8 mouse cellular contexts compared by ENCODE assay signal in the genomic region with DNA sequence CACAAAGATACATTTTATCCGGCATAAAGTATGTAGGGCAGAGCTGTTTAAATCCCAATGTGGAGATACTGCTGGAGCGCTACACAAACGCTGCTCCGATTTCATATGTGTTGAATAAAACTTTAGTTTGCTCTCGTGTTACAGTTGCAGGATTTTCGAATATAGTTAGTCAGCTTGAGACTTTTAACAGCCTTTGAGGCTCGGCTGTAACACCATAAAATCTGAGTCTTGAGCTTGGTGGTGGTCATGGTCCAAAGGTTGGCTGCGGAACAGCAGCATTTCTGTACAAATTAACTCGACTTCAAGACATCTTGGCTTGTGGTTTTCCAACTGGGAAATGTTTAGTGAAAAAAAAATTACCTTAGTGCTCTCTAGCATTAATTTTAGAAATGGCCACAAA. TPM values are rescaled to one million over a fixed set of nuclear protein-coding genes. Genes with fewer than 3 reads are reported as not detected.
DNase-seq lines count a peak whose midpoint lies in the region; ATAC-seq lines count a peak whose summit lies in the region.

No protein-coding gene starts in this region.

- 0 out of 2 replicates have a peak overlapping the region, but pooled peaks have one; percentile 79 for H3K9ac ChIP-seq in embryonic facial prominence, embryonic 14.5 days (ENCODE audit: low read depth, low read length)
- H3K9ac ChIP-seq in midbrain, embryonic 12.5 days (replicated peaks) = no peak overlapping the region

- peaks cover 16% of the 10 kb centered on the region for H3K4me1 ChIP-seq in erythroblast, embryonic 14.5 days (ENCODE audit: control insufficient read depth)
- no peaks in the 10 kb centered on the region for H3K4me1 ChIP-seq in embryonic facial prominence, embryonic 14.5 days (ENCODE audit: control insufficient read depth, insufficient read depth, low read length)
- H3K4me1 ChIP-seq in midbrain, embryonic 12.5 days = peaks cover 8% of the 10 kb centered on the region; the same call in 1 of the 2 replicates

- peak overlapping the region; percentile 83 for H3K4me3 ChIP-seq in erythroblast, embryonic 14.5 days (replicated peaks)
- peak overlapping the region; percentile 69 for H3K4me3 ChIP-seq in embryonic facial prominence, embryonic 14.5 days (ENCODE audit: low read depth, low read length)
- H3K4me3 ChIP-seq in midbrain, embryonic 12.5 days = 0 out of 2 replicates have a peak overlapping the region, but pooled peaks have one; percentile 9

- H3K36me3 ChIP-seq in erythroblast, embryonic 14.5 days (ENCODE audit: control insufficient read depth) = no peaks in the 10 kb centered on the region
- H3K36me3 ChIP-seq in embryonic facial prominence, embryonic 14.5 days (ENCODE audit: control insufficient read depth, insufficient read depth, low read length) = no peaks in the 10 kb centered on the region
- no peaks in the 10 kb centered on the region for H3K36me3 ChIP-seq in midbrain, embryonic 12.5 days

- no peak for ATAC-seq in erythroblast, adult 5-6 weeks (replicated peaks; ENCODE audit: low FRiP score, poor library complexity, severe bottlenecking)
- ATAC-seq in embryonic facial prominence, embryonic 14.5 days (ENCODE audit: low read depth) = no peak
- ATAC-seq in midbrain, embryonic 12.5 days (ENCODE audit: low FRiP score, low read depth) = no peak

- peak overlapping the region; percentile 76 for H3K4me2 ChIP-seq in embryonic facial prominence, embryonic 14.5 days (ENCODE audit: low read depth, low read length)
- peak overlapping the region; percentile 61 for H3K4me2 ChIP-seq in midbrain, embryonic 12.5 days (replicated peaks)

- peaks cover 24% of the 10 kb centered on the region for H3K27me3 ChIP-seq in erythroblast, embryonic 14.5 days (ENCODE audit: control insufficient read depth)
- no peaks in the 10 kb centered on the region for H3K27me3 ChIP-seq in embryonic facial prominence, embryonic 14.5 days (replicated peaks; ENCODE audit: control insufficient read depth, insufficient read depth, low read length)
- H3K27me3 ChIP-seq in midbrain, embryonic 12.5 days = 0 out of 2 replicates have a peak, but pooled peaks cover 3% of the 10 kb centered on the region

- peak; percentile 53 for DNase-seq in embryonic facial prominence, embryonic 14.5 days (ENCODE audit: low spot score)
- DNase-seq in kidney, adult 11 months = peak; percentile 80
- DNase-seq in left cerebral cortex, adult 8-10 months (ENCODE audit: low spot score in 2 of 2) = no peak
- no peak for DNase-seq in gastrocnemius, postnatal 10 days
- no peak for DNase-seq in cerebellum, postnatal 4 days (ENCODE audit: low spot score in 2 of 2)

- 15% methylated on average over 9 of the region's 9 CpGs for WGBS in embryonic facial prominence, embryonic 14.5 days
- 55% methylated on average over 9 of the region's 9 CpGs for WGBS in midbrain, embryonic 12.5 days

- H3K9me3 ChIP-seq in erythroblast, embryonic 14.5 days (ENCODE audit: control insufficient read depth, low read length) = no peaks in the 10 kb centered on the region
- H3K9me3 ChIP-seq in embryonic facial prominence, embryonic 14.5 days (ENCODE audit: control insufficient read depth, low read length) = no peaks in the 10 kb centered on the region
- no peaks in the 10 kb centered on the region for H3K9me3 ChIP-seq in midbrain, embryonic 12.5 days

- 0 out of 2 replicates have a peak overlapping the region, but pooled peaks have one; percentile 8 for H3K27ac ChIP-seq in embryonic facial prominence, embryonic 14.5 days (replicated peaks; ENCODE audit: low read depth, low read length)
- no peak overlapping the region for H3K27ac ChIP-seq in midbrain, embryonic 12.5 days (replicated peaks)

RNA-seq across cellular contexts. Expression of gene Myo6, which starts 0.9 kb away (rescaled TPM):
- 0.11 and 0.17 TPM in 2 replicates for polyA plus RNA-seq in erythroblast, embryonic 14.5 days (2012)
- total RNA-seq in erythroblast, adult 5-6 weeks (2015; ENCODE audit: low replicate concordance) = 0.21 and 0.38 TPM in 2 replicates
- total RNA-seq in erythroblast, adult 5-6 weeks (2017; ENCODE audit: low replicate concordance) = 0.51 and 2.1 TPM in 2 replicates
- polyA plus RNA-seq in embryonic facial prominence, embryonic 14.5 days (2014; fragmentation: Nextera tagmentation; extraction: Ambion mirVana) = 18.1 and 20.1 TPM in 2 replicates
- polyA plus RNA-seq in midbrain, embryonic 12.5 days (2016; fragmentation: Nextera tagmentation; extraction: Ambion mirVana) = 11.8 and 15.1 TPM in 2 replicates
- 10 to 100 TPM; 72.1 to 82.8 (median 74.8) TPM for total RNA-seq in left cerebral cortex, adult 8-10 months (2022)
- 10 to 100 TPM; 10.9 to 16.2 TPM for total RNA-seq in gastrocnemius, postnatal 10 days (2021)

Comparison
In these comparisons a context has a peak if more than half of its experiments do, and no peak if none do; other contexts are left out.
1. H3K4me3 ChIP-seq: peak in every context shown above with its lines; median percentile 83 in erythroblast, embryonic 14.5 days; 69 in embryonic facial prominence, embryonic 14.5 days; 9 in midbrain, embryonic 12.5 days.
2. DNase-seq: peak in embryonic facial prominence, embryonic 14.5 days (single experiment) and kidney, adult 11 months (single experiment); none in left cerebral cortex, adult 8-10 months (0 of 2), gastrocnemius, postnatal 10 days (single experiment) and cerebellum, postnatal 4 days (0 of 2).